Mouse (Mus musculus): ENCODE measurements around the gene Wdhd1. TPM values are rescaled to one million over a fixed set of nuclear protein-coding genes. Genes with fewer than 3 reads are reported as not detected.
A peak's percentile ranks its signal among the peaks of the same experiment; 100 is the strongest.

Gene Wdhd1
- polyA plus RNA-seq, 1 experiment from 2014 or later, result 31.3 TPM

GRCm38 (mm10) chr14:47298408-47298792, 21.7 kb upstream of the Wdhd1 start:
- peak overlapping the region; percentile 82 for H3K4me2 ChIP-seq (replicated peaks)
- no peaks in the 10 kb centered on the region for H3K9me3 ChIP-seq
- peak overlapping the region; percentile 99 for H3K27ac ChIP-seq
- H3K4me3 ChIP-seq, result peak overlapping the region; percentile 96
- ATAC-seq (ENCODE audit: low FRiP score, low read depth), result peak; percentile 88
- H3K36me3 ChIP-seq, result 0 out of 2 replicates have a peak, but pooled peaks cover 4% of the 10 kb centered on the region
- WGBS, result under 1% methylated on average over 38 of the region's 38 CpGs
- peaks cover 17% of the 10 kb centered on the region for H3K4me1 ChIP-seq
- peak overlapping the region; percentile 95 for H3K9ac ChIP-seq
- no peaks in the 10 kb centered on the region for H3K27me3 ChIP-seq (replicated peaks)

GRCm38 (mm10) chr14:47297785-47298407, 21.2 kb upstream of the Wdhd1 start, which contains the start of gene Mapk1ip1l:
Gene Mapk1ip1l, plus strand, starts transcription at chr14:47298266.
- Histone ChIP-seq H3K4me3 (peak within 1 kb of the TSS; percentile 96), H3K27me3 (replicated peaks) (no peaks in the 10 kb centered on the region)
- 2% methylated on average over 34 of the region's 34 CpGs for WGBS

DNA sequence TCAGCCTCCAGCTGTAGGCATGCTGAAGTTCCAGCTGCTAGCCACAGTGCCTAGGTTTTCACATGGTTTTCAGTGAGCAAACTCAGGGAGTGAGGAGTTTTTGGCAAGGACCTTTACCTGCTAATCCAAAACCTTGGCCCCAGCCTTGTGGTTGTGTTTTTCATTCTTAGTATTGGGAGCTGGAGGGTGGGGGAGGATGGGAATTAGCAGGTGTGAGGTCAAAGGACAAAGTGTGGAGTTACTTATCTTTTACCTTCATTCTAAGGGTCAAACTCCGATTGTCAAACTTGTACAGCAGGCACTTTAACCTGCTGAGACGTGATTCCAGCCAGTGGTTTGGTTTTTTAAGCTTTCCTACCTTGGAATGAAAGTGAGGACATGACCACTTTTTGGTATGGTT, 19.6 kb upstream of the Wdhd1 start:
- 85% methylated on average over 2 of the region's 2 CpGs for WGBS
- H3K9ac ChIP-seq, result no peak overlapping the region

More at GRCm38 (mm10) chr14:47297785-47298407, 21.2 kb upstream of the Wdhd1 start, which contains the start of gene Mapk1ip1l:
- Histone ChIP-seq H3K9ac (peak within 1 kb of the TSS; percentile 95), H3K27ac (peak within 1 kb of the TSS; percentile 99), H3K4me1 (peaks cover 15% of the 10 kb centered on the region), H3K9me3 (no peaks in the 10 kb centered on the region), H3K36me3 (0 out of 2 replicates have a peak, but pooled peaks cover 4% of the 10 kb centered on the region), H3K4me2 (replicated peaks) (peak within 1 kb of the TSS; percentile 82)
- peak; percentile 86 for ATAC-seq (ENCODE audit: low FRiP score, low read depth)

DNA sequence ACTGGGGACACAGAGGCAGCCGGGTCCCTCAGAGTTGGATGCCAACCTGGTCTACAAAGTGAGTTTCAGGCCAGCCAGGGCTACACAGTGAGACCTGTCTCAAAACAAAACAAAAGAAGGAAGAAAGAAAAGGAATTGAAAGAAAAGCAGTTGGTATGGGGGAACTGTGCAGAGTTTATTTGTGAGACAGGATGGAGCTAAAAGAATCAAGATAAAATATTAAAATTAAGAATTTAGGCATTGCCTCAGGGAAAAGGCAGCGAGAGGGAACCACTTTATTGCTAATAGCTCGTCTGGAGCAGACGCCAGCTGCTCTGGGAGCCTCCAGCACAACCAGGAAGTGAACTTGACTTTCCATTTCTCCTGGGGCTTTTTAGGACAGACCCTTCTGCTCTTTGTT, 17.5 kb upstream of the Wdhd1 start:
- Histone ChIP-seq H3K27me3 (replicated peaks) (no peaks in the 10 kb centered on the region), H3K36me3 (peaks cover 9% of the 10 kb centered on the region; the same call in 1 of the 2 replicates), H3K9ac (no peak overlapping the region), H3K4me1 (no peaks in the 10 kb centered on the region), H3K4me2 (replicated peaks) (no peak overlapping the region), H3K27ac (no peak overlapping the region), H3K9me3 (no peaks in the 10 kb centered on the region), H3K4me3 (no peak overlapping the region)
- ATAC-seq (ENCODE audit: low FRiP score, low read depth), result no peak
- WGBS, result 45% methylated on average over 4 of the region's 4 CpGs

More for the DNA sequence above, 19.6 kb upstream of the Wdhd1 start:
- no peak for ATAC-seq (ENCODE audit: low FRiP score, low read depth)
- Histone ChIP-seq H3K36me3 (no peaks in the 10 kb centered on the region), H3K27me3 (replicated peaks) (no peaks in the 10 kb centered on the region), H3K4me2 (replicated peaks) (no peak overlapping the region), H3K9me3 (no peaks in the 10 kb centered on the region), H3K27ac (no peak overlapping the region), H3K4me1 (peaks cover 13% of the 10 kb centered on the region), H3K4me3 (no peak overlapping the region)

- Histone ChIP-seq H3K4me3 (no peak overlapping the region), H3K4me1 (no peaks in the 10 kb centered on the region), H3K27ac (no peak overlapping the region), H3K27me3 (replicated peaks) (no peaks in the 10 kb centered on the region), H3K9me3 (no peaks in the 10 kb centered on the region), H3K36me3 (peaks cover 9% of the 10 kb centered on the region; the same call in 1 of the 2 replicates), H3K9ac (no peak overlapping the region), H3K4me2 (replicated peaks) (no peak overlapping the region)
- WGBS, result 88% methylated on average over 1 of the region's 1 CpGs
- no peak for ATAC-seq (ENCODE audit: low FRiP score, low read depth)
Observed at GRCm38 (mm10) chr14:47291772-47292171, 15.1 kb upstream of the Wdhd1 start.

DNA sequence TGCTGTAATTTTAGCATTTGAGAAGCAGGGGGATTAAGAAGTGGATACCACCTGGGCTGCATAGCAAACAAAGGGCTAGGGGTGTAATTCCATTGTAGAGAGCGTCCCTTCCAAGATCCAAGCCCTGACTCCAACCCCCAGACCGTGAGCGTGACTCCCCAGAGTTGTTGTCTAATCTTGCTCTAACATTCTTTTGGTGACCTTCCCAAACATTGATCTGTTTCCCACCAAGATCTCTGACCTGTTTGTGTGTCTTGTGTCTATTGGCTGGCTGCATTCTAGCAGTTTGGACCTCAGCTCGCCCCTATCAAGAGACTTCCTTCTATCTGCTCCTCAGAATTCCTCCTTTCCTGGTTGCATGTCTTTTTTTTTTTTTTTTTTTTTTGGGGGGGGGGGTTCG, 10.4 kb upstream of the Wdhd1 start:
- 96% methylated on average over 5 of the region's 5 CpGs for WGBS
- Histone ChIP-seq H3K9me3 (no peaks in the 10 kb centered on the region), H3K27ac (no peak overlapping the region), H3K27me3 (replicated peaks) (no peaks in the 10 kb centered on the region), H3K4me2 (replicated peaks) (no peak overlapping the region), H3K36me3 (peaks cover 9% of the 10 kb centered on the region; the same call in 1 of the 2 replicates), H3K9ac (no peak overlapping the region), H3K4me3 (no peak overlapping the region), H3K4me1 (no peaks in the 10 kb centered on the region)
- ATAC-seq (ENCODE audit: low FRiP score, low read depth), result no peak

DNA sequence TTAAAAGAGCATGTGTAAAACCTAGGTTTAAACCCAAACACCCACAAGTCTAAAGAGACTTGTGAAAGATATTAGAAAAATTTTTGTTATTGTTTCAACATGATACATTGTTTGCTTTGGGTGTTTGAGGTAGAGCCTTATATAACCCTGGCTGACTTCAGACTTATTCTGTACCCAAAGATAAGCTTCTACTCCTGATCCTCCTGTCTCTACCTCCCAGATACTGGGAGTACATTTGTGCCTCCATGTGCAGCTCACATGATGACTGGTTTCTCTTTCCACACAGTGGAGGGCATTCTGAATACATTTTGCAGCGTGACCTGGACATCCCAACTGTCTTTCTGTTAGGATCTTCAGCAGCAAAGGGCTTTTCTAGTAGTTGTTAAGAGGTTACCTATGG, 9.6 kb upstream of the Wdhd1 start:
- H3K9ac ChIP-seq, result no peak overlapping the region
- 91% methylated on average over 1 of the region's 1 CpGs for WGBS
- peaks cover 9% of the 10 kb centered on the region; the same call in 1 of the 2 replicates for H3K36me3 ChIP-seq
- no peak overlapping the region for H3K4me3 ChIP-seq
- H3K4me1 ChIP-seq, result no peaks in the 10 kb centered on the region
- no peak overlapping the region for H3K27ac ChIP-seq
- H3K27me3 ChIP-seq (replicated peaks), result no peaks in the 10 kb centered on the region
- no peak overlapping the region for H3K4me2 ChIP-seq (replicated peaks)
- ATAC-seq (ENCODE audit: low FRiP score, low read depth), result no peak
- H3K9me3 ChIP-seq, result no peaks in the 10 kb centered on the region

GRCm38 (mm10) chr14:47285271-47285670, 8.6 kb upstream of the Wdhd1 start:
- H3K27me3 ChIP-seq (replicated peaks), result no peaks in the 10 kb centered on the region
- peaks cover 5% of the 10 kb centered on the region; the same call in 1 of the 2 replicates for H3K36me3 ChIP-seq
- H3K9me3 ChIP-seq, result no peaks in the 10 kb centered on the region
- ATAC-seq (ENCODE audit: low FRiP score, low read depth), result no peak
- no peak overlapping the region for H3K9ac ChIP-seq
- H3K4me2 ChIP-seq (replicated peaks), result no peak overlapping the region
- no peaks in the 10 kb centered on the region for H3K4me1 ChIP-seq
- WGBS, result 97% methylated on average over 2 of the region's 2 CpGs
- H3K27ac ChIP-seq, result no peak overlapping the region
- no peak overlapping the region for H3K4me3 ChIP-seq

DNA sequence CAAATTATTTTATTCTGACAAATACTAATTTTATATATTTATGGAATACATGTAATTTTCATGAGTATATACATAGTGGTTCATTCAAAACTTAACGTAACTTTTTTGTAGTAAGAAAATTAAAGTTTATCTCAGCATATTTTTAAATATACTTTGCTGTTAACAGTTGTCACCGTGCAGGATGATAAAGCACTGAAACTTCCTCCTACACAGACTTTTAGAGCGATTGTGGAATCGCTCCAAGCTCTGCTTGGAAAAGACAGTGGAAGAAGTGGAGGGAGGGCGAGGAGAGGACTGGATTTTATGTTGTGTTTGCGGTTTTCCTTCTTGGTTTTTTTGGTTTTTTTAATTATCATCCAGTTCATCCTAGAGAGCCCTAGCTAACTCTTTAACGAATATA, 6.9 kb upstream of the Wdhd1 start:
- no peaks in the 10 kb centered on the region for H3K4me1 ChIP-seq
- WGBS, result 94% methylated on average over 7 of the region's 7 CpGs
- ATAC-seq (ENCODE audit: low FRiP score, low read depth), result no peak
- H3K4me3 ChIP-seq, result no peak overlapping the region
- no peaks in the 10 kb centered on the region for H3K9me3 ChIP-seq
- H3K4me2 ChIP-seq (replicated peaks), result no peak overlapping the region
- no peaks in the 10 kb centered on the region for H3K36me3 ChIP-seq
- no peaks in the 10 kb centered on the region for H3K27me3 ChIP-seq (replicated peaks)
- no peak overlapping the region for H3K27ac ChIP-seq
- no peak overlapping the region for H3K9ac ChIP-seq

DNA sequence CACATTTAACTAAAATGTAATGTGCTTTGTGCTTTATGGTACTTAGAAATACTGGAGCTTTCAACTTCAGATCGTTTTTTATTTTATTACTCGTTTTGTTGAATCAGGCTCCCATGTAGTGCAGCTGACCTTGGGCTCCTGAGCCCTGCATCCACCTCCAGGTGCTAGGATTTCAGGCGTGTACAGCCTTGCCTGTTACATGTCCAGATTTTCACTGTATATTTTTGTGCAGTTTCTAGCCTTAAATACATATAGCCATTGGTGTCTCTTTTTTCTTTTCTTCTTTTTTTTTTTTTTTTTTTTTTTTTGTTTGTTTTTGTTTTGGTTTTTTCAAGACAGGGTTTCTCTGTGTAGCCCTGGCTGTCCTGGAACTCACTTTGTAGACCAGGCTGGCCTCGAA, 4.9 kb upstream of the Wdhd1 start:
- H3K4me2 ChIP-seq (replicated peaks), result no peak overlapping the region
- no peak overlapping the region for H3K4me3 ChIP-seq
- H3K4me1 ChIP-seq, result peaks cover 6% of the 10 kb centered on the region
- 95% methylated on average over 4 of the region's 4 CpGs for WGBS
- H3K9ac ChIP-seq, result no peak overlapping the region
- ATAC-seq (ENCODE audit: low FRiP score, low read depth), result no peak
- no peaks in the 10 kb centered on the region for H3K27me3 ChIP-seq (replicated peaks)
- no peak overlapping the region for H3K27ac ChIP-seq
- H3K9me3 ChIP-seq, result no peaks in the 10 kb centered on the region
- H3K36me3 ChIP-seq, result no peaks in the 10 kb centered on the region

- Histone ChIP-seq H3K4me3 (no peak overlapping the region), H3K9me3 (no peaks in the 10 kb centered on the region), H3K36me3 (no peaks in the 10 kb centered on the region), H3K9ac (no peak overlapping the region), H3K27ac (no peak overlapping the region), H3K4me1 (peaks cover 10% of the 10 kb centered on the region), H3K27me3 (replicated peaks) (no peaks in the 10 kb centered on the region), H3K4me2 (replicated peaks) (no peak overlapping the region)
- ATAC-seq (ENCODE audit: low FRiP score, low read depth), result no peak
- 81% methylated on average over 2 of the region's 2 CpGs for WGBS
Observed at GRCm38 (mm10) chr14:47279058-47279457, 2.4 kb upstream of the Wdhd1 start.

GRCm38 (mm10) chr14:47276036-47276603, 537 bp downstream of the Wdhd1 start:
- Histone ChIP-seq H3K9me3 (no peaks in the 10 kb centered on the region), H3K4me2 (replicated peaks) (peak overlapping the region; percentile 71)
- WGBS, result 1% methylated on average over 22 of the region's 22 CpGs

More at GRCm38 (mm10) chr14:47276036-47276603, 537 bp downstream of the Wdhd1 start:
- peak overlapping the region; percentile 78 for H3K4me3 ChIP-seq
- peak overlapping the region; percentile 85 for H3K9ac ChIP-seq
- H3K4me1 ChIP-seq, result peaks cover 10% of the 10 kb centered on the region
- ATAC-seq (ENCODE audit: low FRiP score, low read depth), result peak; percentile 37
- H3K36me3 ChIP-seq, result peaks cover 16% of the 10 kb centered on the region; the same call in 1 of the 2 replicates
- H3K27ac ChIP-seq, result 0 out of 2 replicates have a peak overlapping the region, but pooled peaks have one; percentile 90
- H3K27me3 ChIP-seq (replicated peaks), result no peaks in the 10 kb centered on the region

Data from neural tube, embryonic 12.5 days (tissue).